Mouse (Mus musculus) granulocyte monocyte progenitor cell, adult 5-6 weeks (primary cell): ENCODE data around the gene Hbb-bh2. TPM values are rescaled to one million over a fixed set of nuclear protein-coding genes. Genes with fewer than 3 reads are reported as not detected.
A peak's percentile ranks its signal among the peaks of the same experiment; 100 is the strongest.
"Not testable (repeated sequence)": the region's sequence is repeated elsewhere in the genome, so short reads cannot be mapped to it uniquely, and the experiment has no call there.

Experiments used
- ATAC-seq: replicated peaks from 2 replicates; pipeline ENCODE4 v1.8.0; 2016; ENCODE audit warnings: mild to moderate bottlenecking, moderate TSS enrichment, inconsistent platforms; ENCODE audit not compliant: poor library complexity, severe bottlenecking
- total RNA-seq, 2 experiments: library from RNA; stranded (forward) in 1 of 2; stranded (reverse) in 1 of 2; fragments of 200-712, 200-1000 nt in 1 of 2; fragments of >200 nt in 1 of 2; fragmentation: Nextera tagmentation in 1 of 2; gene quantifications; 2 replicates each; pipeline ENCODE4 v1.2.3; 2014 to 2017

The Hbb-bh2 gene
- total RNA-seq (2014; fragmentation: Nextera tagmentation) (not detected in 2 replicates), total RNA-seq (2017) (not detected in 2 replicates)

DNA sequence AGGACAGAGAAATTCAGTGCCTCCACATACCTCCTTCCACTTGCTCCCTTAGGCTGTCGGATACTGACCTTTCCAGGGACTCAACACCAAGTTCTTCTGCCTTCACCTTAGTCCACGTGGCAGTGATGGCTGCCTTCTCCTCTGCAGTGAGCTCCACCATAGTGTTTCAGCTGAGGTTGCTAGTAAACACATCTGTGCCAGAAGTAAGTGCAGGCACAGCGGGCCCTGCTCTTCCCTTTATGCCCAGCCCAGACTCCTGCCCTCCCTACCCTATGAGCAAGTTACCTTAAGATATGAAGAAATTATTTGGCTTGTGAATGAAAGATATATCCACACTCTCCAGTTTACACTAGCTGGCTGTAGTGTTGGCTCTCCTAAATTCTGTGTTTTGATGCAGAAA lies at the start of gene Hbb-bh2:
Gene Hbb-bh2 (minus strand): TSS at position 253 of the 400 bp plus-strand sequence.
- ATAC-seq, result no peak

- ATAC-seq, result no peak
These were observed 45.8 kb upstream of the Hbb-bh2 start, which contains the start of gene Olfr66 for GRCm38 (mm10) chr7:103886152-103886551. Olfr66 (minus strand) TSS chr7:103886252.

DNA sequence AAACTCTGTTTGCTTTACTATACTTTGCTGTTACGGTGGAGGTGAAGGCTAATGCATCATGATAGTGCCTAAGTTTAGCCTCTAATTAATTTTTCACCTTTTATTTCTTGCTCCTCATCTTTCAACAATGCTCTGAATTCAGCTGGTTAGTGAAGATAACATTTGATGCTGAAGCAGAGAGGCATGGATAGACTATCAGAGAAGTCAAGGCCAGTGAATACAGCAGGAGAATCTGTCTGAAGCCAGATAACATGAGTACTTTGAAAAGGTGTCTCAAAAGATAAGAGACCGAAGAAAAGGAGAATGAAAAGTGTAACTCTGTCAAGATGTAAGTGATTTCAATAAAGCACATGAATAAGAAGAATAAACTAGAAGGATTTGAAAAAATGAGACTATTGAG lies 36.8 kb upstream of the Hbb-bh2 start:
- no peak for ATAC-seq

- 0 out of 2 replicates have a peak, but pooled peaks have one; percentile 46 for ATAC-seq
These were observed 34.1 kb upstream of the Hbb-bh2 start for GRCm38 (mm10) chr7:103874451-103874850.

GRCm38 (mm10) chr7:103873064-103873463 lies 32.7 kb upstream of the Hbb-bh2 start:
- peak; percentile 50; the same call in 1 of the 2 replicates for ATAC-seq

- ATAC-seq, result no peak
These were observed 30.3 kb upstream of the Hbb-bh2 start for GRCm38 (mm10) chr7:103870667-103871066.

GRCm38 (mm10) chr7:103865716-103866115 lies 25.4 kb upstream of the Hbb-bh2 start:
- ATAC-seq, result no peak

GRCm38 (mm10) chr7:103861531-103861930 lies 21.2 kb upstream of the Hbb-bh2 start:
- peak; percentile 75 for ATAC-seq

GRCm38 (mm10) chr7:103860855-103861254 lies 20.5 kb upstream of the Hbb-bh2 start:
- ATAC-seq, result peak; percentile 98

GRCm38 (mm10) chr7:103859076-103859475 lies 18.8 kb upstream of the Hbb-bh2 start:
- no peak for ATAC-seq

- no peak for ATAC-seq
These were observed 14.3 kb upstream of the Hbb-bh2 start for GRCm38 (mm10) chr7:103854669-103855068.

DNA sequence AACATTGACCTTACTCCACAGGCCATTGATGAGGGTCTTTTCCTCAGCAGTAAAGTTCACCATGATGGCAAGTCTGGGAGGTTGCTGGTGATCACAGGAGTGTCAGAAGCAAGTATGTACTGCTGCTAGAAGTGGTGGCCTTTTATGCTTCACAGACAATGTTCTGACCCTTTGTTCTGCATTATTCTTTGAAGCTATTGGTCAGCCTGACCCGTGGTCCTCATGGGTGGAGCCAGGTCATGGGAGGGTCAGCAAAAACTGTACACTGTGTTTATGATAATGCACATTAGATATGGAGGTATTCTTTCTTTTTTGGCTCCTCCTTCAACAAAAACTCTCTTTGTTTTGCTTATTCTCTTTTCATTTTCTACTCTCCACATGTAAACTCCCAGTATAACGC lies 12.8 kb upstream of the Hbb-bh2 start, which contains the start of gene Hbb-y:
Gene Hbb-y (minus strand): TSS at position 127 of the 400 bp plus-strand sequence.
- ATAC-seq, result no peak

DNA sequence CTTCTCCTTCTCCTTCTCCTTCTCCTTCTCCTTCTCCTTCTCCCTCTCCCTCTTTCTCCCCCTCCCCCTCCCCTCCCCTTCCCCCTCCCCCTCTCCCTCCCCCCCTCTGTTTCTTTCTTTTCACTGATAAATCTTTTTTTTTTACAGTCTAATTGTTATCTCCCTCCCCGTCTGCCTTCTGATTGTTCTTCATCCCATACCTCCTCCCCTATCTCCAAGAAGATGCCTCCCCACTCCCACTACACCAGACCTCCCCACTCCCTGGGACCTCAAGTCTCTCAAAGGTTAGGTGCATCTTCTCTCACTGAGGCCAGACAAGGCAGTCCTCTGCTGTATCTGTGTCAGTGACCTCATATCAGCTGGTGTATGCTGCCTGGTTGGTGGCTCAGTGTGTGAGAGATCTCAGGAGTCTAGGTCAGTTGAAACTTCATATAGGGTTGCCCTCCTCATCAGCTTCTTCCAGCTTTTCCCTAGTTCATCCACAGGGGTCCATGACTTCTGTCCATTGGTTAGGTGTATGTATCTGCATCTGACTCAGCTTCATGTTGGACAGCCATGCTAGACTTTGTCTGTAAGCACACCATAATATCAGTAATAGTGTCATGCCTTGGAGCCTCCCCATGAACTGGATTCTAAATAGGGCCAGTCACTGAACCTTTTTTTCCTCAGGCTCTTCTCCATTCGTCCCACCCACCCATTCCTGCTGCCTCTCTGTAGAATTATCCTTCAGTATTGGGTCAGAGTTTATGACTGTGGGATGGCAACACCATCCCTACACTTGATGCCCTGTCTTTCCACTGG lies 4.4 kb upstream of the Hbb-bh2 start:
- ATAC-seq, result no peak

GRCm38 (mm10) chr7:103843034-103843433 lies 2.7 kb upstream of the Hbb-bh2 start, which contains the start of gene Hbb-bh1:
Hbb-bh1 (minus strand) TSS chr7:103843164.
- ATAC-seq, result no peak

- no peak for ATAC-seq
These were observed 12.5 kb downstream of the Hbb-bh2 start, which contains the start of gene Hbb-bs for GRCm38 (mm10) chr7:103827808-103828207. Hbb-bs (minus strand) TSS chr7:103828096.

DNA sequence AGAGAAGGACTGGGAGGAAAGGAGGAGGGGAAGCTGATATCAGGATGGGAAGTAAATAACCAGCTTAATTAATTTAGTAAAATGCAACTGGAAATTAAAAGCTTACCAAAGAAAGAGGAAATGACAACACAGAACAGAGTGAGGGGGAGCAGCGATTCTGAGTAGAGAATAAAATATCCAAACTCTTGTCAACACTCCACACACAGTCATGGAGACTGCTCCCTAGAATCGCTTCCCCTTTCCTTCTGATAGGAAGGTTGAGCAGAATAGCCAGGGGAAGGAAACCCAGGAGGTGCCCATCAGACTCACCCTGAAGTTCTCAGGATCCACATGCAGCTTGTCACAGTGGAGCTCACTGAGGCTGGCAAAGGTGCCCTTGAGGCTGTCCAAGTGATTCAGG lies 13.2 kb downstream of the Hbb-bh2 start:
- ATAC-seq, result peak; percentile 99

DNA sequence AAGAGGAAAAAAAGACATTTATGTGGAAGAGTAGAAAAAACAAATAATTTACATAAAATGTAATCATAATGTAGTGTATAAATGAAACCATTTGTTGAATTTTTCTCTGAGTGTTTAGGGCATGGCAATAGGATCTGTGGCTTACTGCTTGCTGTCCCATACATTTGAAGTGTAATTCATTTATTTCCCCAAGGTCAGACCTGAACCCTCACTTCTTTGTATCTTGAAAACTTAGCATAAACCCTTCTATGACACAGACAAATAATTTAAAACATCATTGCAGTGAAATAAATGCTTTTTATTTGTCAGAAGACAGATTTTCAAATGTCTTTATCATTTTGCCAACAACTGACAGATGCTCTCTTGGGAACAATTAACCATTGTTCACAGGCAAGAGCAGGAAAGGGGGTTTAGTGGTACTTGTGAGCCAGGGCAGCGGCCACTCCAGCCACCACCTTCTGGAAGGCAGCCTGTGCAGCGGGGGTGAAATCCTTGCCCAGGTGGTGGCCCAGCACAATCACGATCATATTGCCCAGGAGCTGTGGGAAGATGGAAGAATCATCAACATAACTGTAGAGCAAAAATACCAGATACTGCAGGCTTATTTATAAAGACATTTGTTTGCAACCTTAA lies 13.9 kb downstream of the Hbb-bh2 start:
- ATAC-seq, result no peak

DNA sequence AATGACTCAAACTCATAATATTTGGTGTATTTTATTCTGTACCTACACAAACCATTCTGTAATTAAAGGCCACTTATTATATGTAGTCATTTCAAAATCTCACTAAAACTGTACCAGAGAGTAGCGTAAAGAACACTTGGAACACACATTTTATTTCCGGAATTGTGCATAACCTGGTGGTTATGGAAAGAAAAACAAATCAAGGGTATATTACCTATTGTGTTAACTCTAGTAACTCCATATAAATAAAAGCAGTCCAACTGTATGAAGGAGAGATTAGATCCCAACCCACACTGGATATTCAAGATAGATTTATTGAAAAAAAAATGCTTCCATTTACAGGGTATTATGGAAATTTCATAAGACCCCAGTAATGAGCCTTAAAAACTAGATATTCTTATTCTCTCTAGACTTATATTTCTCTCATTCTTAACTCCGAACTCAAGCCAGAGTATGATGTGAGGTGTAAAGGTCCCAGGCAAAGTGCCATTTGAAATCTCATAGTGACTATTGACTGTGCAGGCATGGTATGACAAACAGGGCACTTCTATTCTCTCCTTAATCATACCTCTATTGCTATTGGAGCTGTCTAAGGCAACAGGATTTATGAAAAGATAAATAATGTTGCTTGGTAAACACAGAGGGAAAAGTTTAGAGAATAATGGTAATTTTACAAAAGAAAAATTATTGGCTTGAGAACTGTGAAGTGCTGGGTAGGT lies 14.6 kb downstream of the Hbb-bh2 start:
- ATAC-seq, result no peak

DNA sequence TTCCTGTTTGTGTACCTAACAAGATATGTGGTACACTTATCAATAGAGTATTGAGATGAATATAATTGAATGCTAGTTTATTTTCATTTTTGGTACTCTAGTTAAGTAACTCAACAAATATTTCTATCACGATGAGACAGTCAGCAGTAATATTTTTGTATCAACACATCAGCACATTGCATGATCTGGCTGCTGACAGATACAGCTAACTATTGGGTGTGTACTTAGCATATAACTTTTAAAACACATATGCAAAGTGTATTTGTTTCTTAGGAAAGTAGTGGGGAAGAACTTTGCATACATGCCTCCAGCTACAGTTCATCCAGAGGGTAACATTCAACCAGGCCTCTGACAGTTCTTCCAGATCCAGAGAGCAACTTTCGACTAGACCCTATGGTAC lies 15.7 kb downstream of the Hbb-bh2 start:
- ATAC-seq, result no peak

DNA sequence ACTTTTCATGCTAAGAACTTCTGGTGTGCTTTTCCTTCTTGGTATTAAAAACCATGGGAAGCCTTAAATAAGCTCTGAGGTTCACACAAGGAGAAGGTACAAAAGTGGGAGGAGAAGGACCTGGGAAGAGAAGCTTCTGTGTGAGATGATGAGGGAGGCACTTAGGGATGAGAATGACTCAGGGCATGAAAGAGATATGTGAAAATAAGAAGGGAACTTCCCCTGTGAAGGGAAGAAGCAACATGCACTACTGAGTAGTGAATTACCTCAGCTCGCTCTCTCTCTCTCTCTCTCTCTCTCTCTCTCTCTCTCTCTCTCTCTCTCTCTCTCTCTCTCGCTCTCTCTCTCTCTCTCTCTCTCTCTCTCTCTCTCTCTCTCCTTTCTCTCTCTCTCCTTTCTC lies 25.2 kb downstream of the Hbb-bh2 start:
- not testable (repeated sequence) for ATAC-seq

- no peak for ATAC-seq
These were observed 26.6 kb downstream of the Hbb-bh2 start, which contains the start of gene Hbb-bt for GRCm38 (mm10) chr7:103813766-103814165. Hbb-bt (minus strand) TSS chr7:103813996.
